In genomic region chr12:60255286-60255685, GRCm38 (mm10) we compare ENCODE assay signal across 20 mouse cellular contexts.
A peak's percentile ranks its signal among the peaks of the same experiment; 100 is the strongest.
DNase-seq lines count a peak whose midpoint lies in the region; ATAC-seq and TF ChIP-seq lines count a peak whose summit lies in the region.
"Had no signal": no experiment of that assay in that cellular context is flagged by ENCODE, and none has a peak within 500 bp of the region (broad histone marks: within the 10 kb centered on the region; RNA-seq: fewer than 3 reads in every experiment).

No protein-coding gene starts in this region.

- no peak for DNase-seq in lung, postnatal 10 days
- DNase-seq in lung, postnatal 0 days (ENCODE audit: low spot score), result peak; percentile 19
- DNase-seq in lung, adult 18-20 months, result no peak
- no peak for DNase-seq in urinary bladder, postnatal 14 days (ENCODE audit: low spot score)
- DNase-seq: adrenal gland, adult 8-10 months; adrenal gland, postnatal 14 days; adrenal gland, postnatal 36 days; cerebellum, adult 11-12 months; cerebellum, adult 2 months; cerebellum, adult 9-10 months; cerebellum, postnatal 10 days; cerebellum, postnatal 25 days; forebrain, postnatal 0 days had no signal

- no peak for TF ChIP-seq CTCF in lung, postnatal 0 days (IDR thresholded peaks at IDR 0.05)

- no peaks in the 10 kb centered on the region for H3K27me3 ChIP-seq in lung, embryonic 15.5 days
- H3K27me3 ChIP-seq in lung, postnatal 0 days (replicated peaks; ENCODE audit: insufficient read depth, low read length), result no peaks in the 10 kb centered on the region
- H3K27me3 ChIP-seq: embryonic facial prominence, embryonic 12.5 days; forebrain, embryonic 13.5 days; forebrain, embryonic 15.5 days; Patski had no signal

- TF ChIP-seq EP300 in lung, postnatal 0 days (IDR thresholded peaks at IDR 0.05), result no peak

- H3K36me3 ChIP-seq in lung, embryonic 15.5 days, result no peaks in the 10 kb centered on the region
- H3K36me3 ChIP-seq in lung, postnatal 0 days (ENCODE audit: insufficient read depth, low read length), result no peaks in the 10 kb centered on the region
- H3K36me3 ChIP-seq: embryonic facial prominence, embryonic 10.5 days; embryonic facial prominence, embryonic 12.5 days; forebrain, embryonic 15.5 days had no signal

- no peak overlapping the region for H3K4me3 ChIP-seq in lung, embryonic 15.5 days
- H3K4me3 ChIP-seq in lung, postnatal 0 days (ENCODE audit: low read depth, low read length), result no peak overlapping the region
- H3K4me3 ChIP-seq: embryonic facial prominence, embryonic 10.5 days; embryonic facial prominence, embryonic 12.5 days; forebrain, embryonic 13.5 days; forebrain, embryonic 15.5 days had no signal

- no peak for ATAC-seq in lung, embryonic 15.5 days (ENCODE audit: borderline replicate concordance, extremely low read depth, low FRiP score, low TSS enrichment)
- ATAC-seq in lung, postnatal 0 days, result no peak
- ATAC-seq: activated CD4-positive, CD25-positive, alpha-beta regulatory T cell, adult 4 months; forebrain, embryonic 13.5 days; forebrain, embryonic 15.5 days; forebrain, postnatal 0 days; Patski had no signal

- no peaks in the 10 kb centered on the region for H3K4me1 ChIP-seq in lung, embryonic 15.5 days
- no peaks in the 10 kb centered on the region for H3K4me1 ChIP-seq in lung, postnatal 0 days (ENCODE audit: insufficient read depth, low read depth, low read length)
- H3K4me1 ChIP-seq: embryonic facial prominence, embryonic 10.5 days; embryonic facial prominence, embryonic 12.5 days; forebrain, embryonic 13.5 days; forebrain, embryonic 15.5 days had no signal

- no peaks in the 10 kb centered on the region for H3K9me3 ChIP-seq in lung, embryonic 15.5 days
- H3K9me3 ChIP-seq in lung, postnatal 0 days (ENCODE audit: low read length), result no peaks in the 10 kb centered on the region
- H3K9me3 ChIP-seq: embryonic facial prominence, embryonic 10.5 days; embryonic facial prominence, embryonic 12.5 days; forebrain, embryonic 13.5 days; forebrain, embryonic 15.5 days had no signal

- WGBS in lung, embryonic 15.5 days, result 17% methylated on average over 1 of the region's 1 CpGs
- 18% methylated on average over 1 of the region's 1 CpGs for WGBS in lung, postnatal 0 days

- H3K4me2 ChIP-seq in lung, embryonic 15.5 days, result no peak overlapping the region
- no peak overlapping the region for H3K4me2 ChIP-seq in lung, postnatal 0 days (replicated peaks; ENCODE audit: low read depth, low read length)
- H3K4me2 ChIP-seq: embryonic facial prominence, embryonic 12.5 days; forebrain, embryonic 13.5 days; forebrain, embryonic 15.5 days had no signal

- H3K27ac ChIP-seq in lung, embryonic 15.5 days, result peak overlapping the region; percentile 33; the same call in 1 of the 2 replicates
- H3K27ac ChIP-seq in lung, postnatal 0 days (ENCODE audit: low read length), result no peak overlapping the region
- H3K27ac ChIP-seq: embryonic facial prominence, embryonic 10.5 days; embryonic facial prominence, embryonic 12.5 days; forebrain, embryonic 13.5 days; forebrain, embryonic 15.5 days had no signal

- no peak overlapping the region for H3K9ac ChIP-seq in lung, embryonic 15.5 days
- H3K9ac ChIP-seq in lung, postnatal 0 days (replicated peaks; ENCODE audit: low read depth), result no peak overlapping the region
- H3K9ac ChIP-seq: embryonic facial prominence, embryonic 12.5 days; forebrain, embryonic 13.5 days; forebrain, embryonic 15.5 days; forebrain, postnatal 0 days had no signal
